Mouse (Mus musculus): ENCODE measurements around the gene Slc5a11.

GRCm38 (mm10) chr7:123189762-123190161 lies 24.8 kb upstream of the Slc5a11 start:
- TF ChIP-seq CTCF (IDR thresholded peaks at IDR 0.05; ENCODE audit: low read depth) (no peak), EP300 (IDR thresholded peaks at IDR 0.05; ENCODE audit: low read depth) (no peak)
